Mouse (Mus musculus) adrenal gland, postnatal 4 days (tissue): ENCODE data around the gene Sh2d2a. TPM values are rescaled to one million over a fixed set of nuclear protein-coding genes. Genes with fewer than 3 reads are reported as not detected.

Experiments used
- total RNA-seq, 2 experiments: library from RNA; stranded (reverse); gene quantifications; 2 replicates each; pipeline ENCODE4 v1.2.3; 2021

Sh2d2a gene
- total RNA-seq, 2 experiments from 2014 or later = 0.25 to 0.51 TPM

Other genes starting within 250 kb of the Sh2d2a start
- 10 to 100 TPM; 43.7 to 44.7 TPM for gene Arhgef11, start 229.2 kb upstream of the Sh2d2a start, total RNA-seq
- gene Lrrc71, start 98.1 kb upstream of the Sh2d2a start, total RNA-seq = 1 to 10 TPM in 1 of 2 experiments, under 1 TPM in 1; 0.78 to 1.5 TPM
- gene Ntrk1, start 51.6 kb upstream of the Sh2d2a start, total RNA-seq = 10 to 100 TPM; 14.6 to 26.4 TPM
- gene Insrr, start 49.8 kb upstream of the Sh2d2a start, total RNA-seq = 1 to 10 TPM; 2.1 to 5.8 TPM
- gene Pear1, start 22.4 kb upstream of the Sh2d2a start, total RNA-seq = 10 to 100 TPM; 40.3 to 42.5 TPM
- 10 to 100 TPM; 67.0 to 74.2 TPM for gene Prcc, start 38.9 kb downstream of the Sh2d2a start, total RNA-seq
- gene Hdgf, start 59.6 kb downstream of the Sh2d2a start, total RNA-seq = 100 to 1,000 TPM; 205 to 213 TPM
- 100 to 1,000 TPM; 135 to 138 TPM for gene Mrpl24, start 72.8 kb downstream of the Sh2d2a start, total RNA-seq
- 10 to 100 TPM; 31.0 to 33.5 TPM for gene Isg20l2, start 83.6 kb downstream of the Sh2d2a start, total RNA-seq
- gene Rrnad1, start 84.0 kb downstream of the Sh2d2a start, total RNA-seq = 10 to 100 TPM; 21.9 to 24.9 TPM
- gene Crabp2, start 101.9 kb downstream of the Sh2d2a start, total RNA-seq = 1 to 10 TPM; 1.7 to 2.0 TPM
- gene Nes, start 124.3 kb downstream of the Sh2d2a start, total RNA-seq = 10 to 100 TPM; 16.2 to 24.3 TPM
- gene Bcan, start 153.5 kb downstream of the Sh2d2a start, total RNA-seq = 10 to 100 TPM; 29.2 to 30.6 TPM
- gene Hapln2, start 180.8 kb downstream of the Sh2d2a start, total RNA-seq = not detected
- gene Gpatch4, start 196.4 kb downstream of the Sh2d2a start, total RNA-seq = 10 to 100 TPM; 15.4 to 16.1 TPM
- gene Naxe, start 211.7 kb downstream of the Sh2d2a start, total RNA-seq = 100 to 1,000 TPM; 124 to 126 TPM
- gene Ttc24, start 231.5 kb downstream of the Sh2d2a start, total RNA-seq = not detected
- 10 to 100 TPM; 17.2 to 18.8 TPM for gene Iqgap3, start 235.2 kb downstream of the Sh2d2a start, total RNA-seq